Mouse (Mus musculus): ENCODE results near the gene Hs6st3. TPM values are rescaled to one million over a fixed set of nuclear protein-coding genes. Genes with fewer than 3 reads are reported as not detected.

Hs6st3 gene
- polyA plus RNA-seq, 1 experiment from 2014 or later = 0.16 TPM

DNA sequence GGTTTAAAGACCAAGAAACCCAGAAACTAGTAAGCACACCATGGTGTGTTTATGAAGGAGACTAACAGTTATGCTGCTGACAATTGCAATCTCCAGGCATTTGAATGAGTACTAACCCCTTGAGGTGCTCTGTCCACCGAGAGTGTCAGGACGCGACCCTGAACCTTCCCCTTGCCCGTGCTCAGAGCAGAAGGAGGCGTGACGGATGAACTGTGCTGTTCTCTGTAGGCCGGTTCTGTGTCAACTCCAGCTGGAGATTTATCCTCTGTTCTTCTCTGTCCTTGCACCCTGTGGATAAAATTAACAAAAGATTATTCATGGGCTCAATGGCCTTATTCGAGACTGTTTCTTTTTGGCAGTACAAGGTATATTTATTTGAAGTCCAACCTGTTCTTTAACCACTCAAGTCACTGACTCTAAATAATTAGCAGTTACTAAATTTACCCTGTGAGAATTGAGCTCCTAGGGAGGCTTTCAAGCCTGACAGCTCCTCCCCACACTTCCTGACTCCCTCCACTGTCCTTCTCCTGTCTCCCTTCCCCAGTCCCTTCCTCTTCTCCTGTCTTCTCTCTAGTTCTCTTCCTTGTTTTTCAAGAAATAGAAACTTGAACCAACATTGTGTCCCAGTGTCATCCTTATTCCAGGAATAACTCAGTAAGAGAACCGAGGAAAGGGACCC, 659.2 kb downstream of the Hs6st3 start:
- Histone ChIP-seq H3K4me3 (no peak overlapping the region), H3K4me1 (no peaks in the 10 kb centered on the region), H3K36me3 (no peaks in the 10 kb centered on the region), H3K9me3 (replicated peaks) (no peaks in the 10 kb centered on the region), H3K27me3 (ENCODE audit: low read depth, poor library complexity, severe bottlenecking) (no peaks in the 10 kb centered on the region), H3K27ac (no peak overlapping the region)
- WGBS = 43% methylated on average over 9 of the region's 9 CpGs
- no peak for DNase-seq (ENCODE audit: low spot score)

DNA sequence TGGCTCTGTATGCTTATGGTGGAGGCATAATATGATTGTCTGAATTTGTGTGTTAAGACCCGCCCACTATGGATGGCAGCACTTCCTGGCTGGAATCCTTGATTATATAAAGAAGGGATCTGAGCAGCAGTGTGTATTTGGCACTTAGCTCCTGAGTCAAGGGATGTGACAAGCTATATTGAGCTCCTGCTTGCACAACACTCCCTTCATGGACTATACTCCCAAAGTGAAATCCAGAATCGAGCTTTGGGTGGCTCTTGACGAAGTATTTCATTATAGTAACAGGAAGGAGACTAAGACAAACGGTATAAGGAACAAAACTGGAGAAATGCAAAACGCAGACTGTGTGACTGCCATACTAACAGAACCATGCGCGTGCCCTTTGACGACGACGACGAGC, 660.4 kb downstream of the Hs6st3 start:
- Histone ChIP-seq H3K36me3 (no peaks in the 10 kb centered on the region), H3K9me3 (replicated peaks) (no peaks in the 10 kb centered on the region), H3K27ac (no peak overlapping the region), H3K27me3 (ENCODE audit: low read depth, poor library complexity, severe bottlenecking) (no peaks in the 10 kb centered on the region), H3K4me1 (no peaks in the 10 kb centered on the region), H3K4me3 (no peak overlapping the region)
- 90% methylated on average over 11 of the region's 11 CpGs for whole genome bisulfite sequencing
- DNase-seq (ENCODE audit: low spot score) = no peak

DNA sequence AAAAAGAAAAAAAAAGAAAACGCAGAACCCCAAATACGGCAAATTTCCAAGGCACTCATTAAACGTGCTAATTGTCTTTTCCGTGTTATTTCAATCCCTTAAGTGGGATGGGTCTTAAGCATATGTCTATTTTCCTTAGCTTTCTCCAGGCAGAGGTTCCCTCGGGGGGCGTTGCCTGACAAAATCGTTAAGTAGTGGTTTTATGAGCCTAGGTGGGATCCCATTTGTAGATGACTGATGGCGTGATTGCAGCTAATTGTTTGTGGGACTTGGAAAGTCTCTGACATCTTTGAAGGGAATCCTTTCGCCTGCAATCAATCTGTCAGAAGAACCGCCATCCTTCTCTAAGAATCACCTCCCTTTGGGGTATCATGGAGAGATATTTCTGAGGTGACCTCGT, 662.7 kb downstream of the Hs6st3 start:
- Histone ChIP-seq H3K36me3 (no peaks in the 10 kb centered on the region), H3K27me3 (ENCODE audit: low read depth, poor library complexity, severe bottlenecking) (no peaks in the 10 kb centered on the region), H3K9me3 (replicated peaks) (no peaks in the 10 kb centered on the region), H3K27ac (no peak overlapping the region), H3K4me3 (no peak overlapping the region), H3K4me1 (no peaks in the 10 kb centered on the region)
- 51% methylated on average over 11 of the region's 11 CpGs for WGBS
- no peak for DNase-seq (ENCODE audit: low spot score)

DNA sequence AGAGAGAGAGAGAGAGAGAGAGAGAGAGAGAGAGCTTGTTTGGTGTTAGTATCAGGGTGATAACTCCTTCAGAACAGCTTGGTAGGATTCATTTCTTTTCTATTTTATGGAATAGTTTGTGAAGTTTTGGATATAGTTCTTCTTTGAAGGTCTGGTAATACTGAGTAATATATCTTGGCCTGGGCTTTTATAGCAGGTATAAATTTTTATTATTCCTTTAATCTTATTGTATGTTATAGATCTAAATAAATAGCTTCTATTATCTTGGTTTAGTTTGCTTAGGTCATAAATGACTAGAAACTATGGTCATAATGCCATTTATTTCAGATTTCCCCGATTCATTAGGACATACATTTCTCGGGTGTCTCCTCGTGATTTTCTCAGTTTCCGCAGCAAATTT, 675.8 kb downstream of the Hs6st3 start:
- H3K27ac ChIP-seq = no peak overlapping the region
- 90% methylated on average over 4 of the region's 4 CpGs for WGBS

DNA sequence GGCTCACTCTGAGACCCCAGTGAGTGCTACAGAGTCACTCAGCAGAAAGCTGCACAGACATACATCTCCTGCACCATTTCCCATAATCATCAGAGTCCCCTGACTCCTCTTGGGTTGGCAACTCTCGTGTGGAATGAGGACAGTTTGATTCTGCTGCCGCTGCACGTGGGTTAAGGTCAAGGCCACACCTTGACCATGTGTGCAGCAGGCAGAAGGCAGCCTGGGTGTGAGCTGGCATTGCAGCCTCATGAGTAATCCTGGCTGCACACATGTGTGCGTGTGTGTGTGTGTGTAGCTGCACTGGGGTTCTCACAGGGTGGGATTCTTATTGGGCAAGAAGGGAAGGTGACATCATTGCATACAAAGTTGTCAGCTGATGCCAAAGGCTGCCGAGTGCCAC, 677.5 kb downstream of the Hs6st3 start:
- Histone ChIP-seq H3K27ac (no peak overlapping the region), H3K4me3 (no peak overlapping the region), H3K4me1 (no peaks in the 10 kb centered on the region), H3K27me3 (ENCODE audit: low read depth, poor library complexity, severe bottlenecking) (no peaks in the 10 kb centered on the region), H3K9me3 (replicated peaks) (no peaks in the 10 kb centered on the region), H3K36me3 (no peaks in the 10 kb centered on the region)
- DNase-seq (ENCODE audit: low spot score) = no peak
- WGBS = 80% methylated on average over 5 of the region's 5 CpGs

More for the DNA sequence above, 675.8 kb downstream of the Hs6st3 start:
- H3K36me3 ChIP-seq = no peaks in the 10 kb centered on the region
- DNase-seq (ENCODE audit: low spot score) = no peak
- no peaks in the 10 kb centered on the region for H3K27me3 ChIP-seq (ENCODE audit: low read depth, poor library complexity, severe bottlenecking)
- no peaks in the 10 kb centered on the region for H3K9me3 ChIP-seq (replicated peaks)
- H3K4me3 ChIP-seq = no peak overlapping the region
- H3K4me1 ChIP-seq = no peaks in the 10 kb centered on the region

DNA sequence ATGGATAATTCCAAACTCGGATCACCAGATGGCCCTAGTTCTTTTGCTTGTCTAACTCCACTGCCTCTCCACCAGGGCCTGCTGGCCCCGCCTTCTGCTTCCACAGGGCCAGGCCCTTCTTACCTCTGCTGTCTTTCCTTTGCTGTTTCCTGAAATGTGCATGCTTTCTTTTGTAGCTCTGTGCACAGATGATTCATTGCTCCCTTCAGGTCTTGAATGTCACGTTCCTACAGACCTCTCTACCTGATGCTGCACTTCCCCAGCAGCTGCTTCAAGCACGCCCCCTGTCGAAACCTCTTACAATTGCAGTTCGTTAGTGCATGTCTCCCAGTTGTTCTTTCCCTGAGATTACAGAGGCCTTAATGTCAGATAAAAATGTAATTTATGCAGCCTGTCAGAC, 682.4 kb downstream of the Hs6st3 start:
- no peaks in the 10 kb centered on the region for H3K27me3 ChIP-seq (ENCODE audit: low read depth, poor library complexity, severe bottlenecking)
- DNase-seq (ENCODE audit: low spot score) = no peak
- no peak overlapping the region for H3K4me3 ChIP-seq
- H3K9me3 ChIP-seq (replicated peaks) = no peaks in the 10 kb centered on the region
- WGBS = 53% methylated on average over 6 of the region's 6 CpGs
- H3K4me1 ChIP-seq = no peaks in the 10 kb centered on the region
- no peak overlapping the region for H3K27ac ChIP-seq
- H3K36me3 ChIP-seq = no peaks in the 10 kb centered on the region

DNA sequence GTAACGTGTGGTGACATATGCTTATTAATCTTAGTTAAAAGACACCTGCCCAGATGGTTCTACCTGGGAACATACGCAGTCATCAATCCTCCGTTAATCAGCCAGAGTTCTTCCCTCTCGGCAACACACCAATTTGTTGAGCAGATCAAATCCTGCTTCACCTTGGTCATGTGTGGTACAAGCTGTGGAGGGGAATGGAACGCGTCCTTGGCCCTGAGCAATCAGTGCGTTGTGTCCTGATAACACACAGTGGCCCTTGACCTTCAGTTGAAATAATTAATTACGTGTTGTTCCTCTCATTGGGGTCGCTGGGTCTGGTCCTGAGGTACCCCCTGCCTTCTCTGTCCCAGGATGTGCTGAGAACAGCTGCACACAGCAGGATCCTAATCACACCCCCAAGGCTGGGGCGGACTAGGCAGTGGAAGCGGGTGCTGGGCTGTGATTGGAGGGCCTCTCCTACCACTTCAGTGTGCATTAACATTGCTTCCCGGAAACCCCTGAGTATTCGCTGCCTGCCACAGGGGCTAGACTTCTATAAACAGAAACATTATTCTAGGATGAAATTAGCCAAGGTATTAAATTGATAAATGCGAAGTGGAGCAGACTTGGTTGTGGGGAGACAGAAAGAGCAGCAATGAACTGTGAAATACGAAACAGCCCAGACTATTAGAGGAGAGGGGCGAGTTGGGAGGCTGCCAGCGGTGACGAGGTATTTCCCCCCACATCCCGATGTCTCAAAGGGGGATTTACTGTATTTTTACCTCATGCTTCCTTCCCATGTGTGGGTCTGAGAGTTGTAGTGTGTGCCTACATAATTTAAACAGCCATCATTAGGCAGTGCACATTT, 693.2 kb downstream of the Hs6st3 start:
- Histone ChIP-seq H3K4me1 (peaks cover 18% of the 10 kb centered on the region), H3K36me3 (no peaks in the 10 kb centered on the region), H3K27me3 (ENCODE audit: low read depth, poor library complexity, severe bottlenecking) (no peaks in the 10 kb centered on the region), H3K9me3 (replicated peaks) (no peaks in the 10 kb centered on the region), H3K4me3 (peak overlapping the region; percentile 31), H3K27ac (no peak overlapping the region)
- peak; percentile 45 for DNase-seq (ENCODE audit: low spot score)
- WGBS = 46% methylated on average over 19 of the region's 19 CpGs

DNA sequence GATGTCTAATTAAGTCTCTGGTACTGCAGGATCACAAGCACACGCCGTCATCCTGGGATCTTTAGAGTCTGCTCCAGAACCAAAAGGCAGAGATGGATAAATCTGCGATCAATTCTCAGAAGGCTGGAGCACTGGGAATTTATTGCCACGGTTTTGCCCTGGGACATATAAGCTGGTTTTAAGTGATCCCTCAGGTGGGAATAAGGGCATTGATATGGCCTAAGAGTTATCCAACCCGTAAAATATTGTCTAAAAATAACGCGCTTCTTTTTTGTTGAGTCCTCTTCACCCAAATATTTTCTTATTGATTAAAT, 693.8 kb downstream of the Hs6st3 start:
- H3K27ac ChIP-seq = no peak overlapping the region
- no peaks in the 10 kb centered on the region for H3K9me3 ChIP-seq (replicated peaks)
- H3K36me3 ChIP-seq = no peaks in the 10 kb centered on the region
- no peak for DNase-seq (ENCODE audit: low spot score)
- no peaks in the 10 kb centered on the region for H3K27me3 ChIP-seq (ENCODE audit: low read depth, poor library complexity, severe bottlenecking)
- H3K4me3 ChIP-seq = no peak overlapping the region
- 73% methylated on average over 7 of the region's 7 CpGs for WGBS
- H3K4me1 ChIP-seq = peaks cover 18% of the 10 kb centered on the region

DNA sequence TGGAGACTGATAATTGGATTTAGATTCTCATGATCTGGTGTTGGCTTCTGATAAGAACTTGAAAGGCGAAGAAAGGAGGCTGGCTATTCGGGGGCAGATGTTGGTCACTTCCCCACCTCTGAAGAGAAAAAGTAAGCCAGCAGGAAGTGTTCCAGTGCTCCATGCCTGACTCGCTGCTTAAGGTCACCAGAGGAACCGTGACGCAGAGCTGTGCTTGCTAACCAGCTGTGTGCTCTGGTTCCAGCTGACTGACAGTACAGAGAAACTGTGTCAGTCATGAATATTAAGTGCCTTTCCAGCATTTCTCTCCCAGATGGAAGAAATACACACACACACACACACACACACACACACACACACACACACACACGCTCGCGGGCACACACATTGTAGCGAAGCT, 694.8 kb downstream of the Hs6st3 start:
- no peaks in the 10 kb centered on the region for H3K27me3 ChIP-seq (ENCODE audit: low read depth, poor library complexity, severe bottlenecking)
- no peaks in the 10 kb centered on the region for H3K9me3 ChIP-seq (replicated peaks)
- DNase-seq (ENCODE audit: low spot score) = no peak
- WGBS = 68% methylated on average over 9 of the region's 9 CpGs
- no peak overlapping the region for H3K27ac ChIP-seq
- no peaks in the 10 kb centered on the region for H3K36me3 ChIP-seq
- no peak overlapping the region for H3K4me3 ChIP-seq
- H3K4me1 ChIP-seq = peaks cover 18% of the 10 kb centered on the region

DNA sequence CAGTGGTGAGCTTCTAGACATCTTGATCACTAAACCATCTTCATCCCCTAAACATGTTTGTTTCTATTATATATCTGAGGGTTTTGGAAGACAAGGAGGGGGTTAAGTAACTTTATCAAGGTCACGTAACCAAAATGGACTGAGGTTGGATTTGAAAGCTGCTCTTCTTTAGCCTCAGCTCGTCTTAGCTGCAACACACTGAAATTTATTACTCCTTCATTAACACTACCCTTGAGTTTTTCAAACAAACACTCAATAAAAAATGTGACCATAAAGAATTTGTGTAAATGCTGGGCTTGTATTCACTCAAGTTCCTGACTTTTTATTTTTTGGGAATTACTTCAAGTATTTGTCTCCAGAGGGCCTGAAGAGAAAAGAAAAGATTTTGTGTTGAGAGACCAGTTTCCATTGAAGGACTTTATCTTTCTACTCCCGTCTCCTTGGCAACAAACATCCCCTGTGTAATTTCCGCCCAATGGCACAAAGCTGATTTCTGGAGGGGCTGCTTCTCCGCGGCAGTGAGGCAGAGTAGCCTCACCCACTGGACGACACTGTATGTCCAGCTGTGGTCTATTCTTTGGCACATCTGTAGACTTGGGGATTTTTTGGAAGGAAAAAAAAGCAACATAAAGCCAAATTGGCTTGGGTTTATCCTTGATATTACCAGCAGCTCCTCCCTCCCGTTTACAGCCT, 696.0 kb downstream of the Hs6st3 start:
- 70% methylated on average over 8 of the region's 8 CpGs for WGBS
- Histone ChIP-seq H3K36me3 (no peaks in the 10 kb centered on the region), H3K27me3 (ENCODE audit: low read depth, poor library complexity, severe bottlenecking) (no peaks in the 10 kb centered on the region), H3K4me3 (no peak overlapping the region), H3K9me3 (replicated peaks) (no peaks in the 10 kb centered on the region), H3K4me1 (peaks cover 18% of the 10 kb centered on the region), H3K27ac (no peak overlapping the region)
- DNase-seq (ENCODE audit: low spot score) = no peak

DNA sequence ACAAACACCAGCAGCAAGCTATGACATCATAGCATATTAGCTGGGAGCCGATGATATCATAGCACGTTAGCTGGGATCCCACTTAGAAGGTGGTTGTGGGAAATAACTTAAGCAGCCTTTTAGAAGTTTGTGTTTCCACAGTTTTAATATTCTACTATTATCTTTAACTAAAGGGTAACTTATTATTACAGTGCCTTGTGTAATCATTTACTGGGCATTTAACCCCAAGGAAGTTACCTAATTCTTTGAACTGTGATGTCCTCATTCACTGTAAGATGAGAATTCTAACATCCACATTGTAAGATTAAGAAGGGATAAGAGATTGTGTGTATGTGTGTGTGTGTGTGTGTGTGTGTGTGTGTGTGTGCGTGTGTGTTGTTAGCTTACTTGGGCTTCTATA, 697.9 kb downstream of the Hs6st3 start:
- Histone ChIP-seq H3K36me3 (no peaks in the 10 kb centered on the region), H3K27me3 (ENCODE audit: low read depth, poor library complexity, severe bottlenecking) (no peaks in the 10 kb centered on the region), H3K4me1 (peaks cover 17% of the 10 kb centered on the region), H3K27ac (no peak overlapping the region), H3K4me3 (no peak overlapping the region), H3K9me3 (replicated peaks) (no peaks in the 10 kb centered on the region)
- WGBS = 86% methylated on average over 3 of the region's 3 CpGs
- DNase-seq (ENCODE audit: low spot score) = no peak

DNA sequence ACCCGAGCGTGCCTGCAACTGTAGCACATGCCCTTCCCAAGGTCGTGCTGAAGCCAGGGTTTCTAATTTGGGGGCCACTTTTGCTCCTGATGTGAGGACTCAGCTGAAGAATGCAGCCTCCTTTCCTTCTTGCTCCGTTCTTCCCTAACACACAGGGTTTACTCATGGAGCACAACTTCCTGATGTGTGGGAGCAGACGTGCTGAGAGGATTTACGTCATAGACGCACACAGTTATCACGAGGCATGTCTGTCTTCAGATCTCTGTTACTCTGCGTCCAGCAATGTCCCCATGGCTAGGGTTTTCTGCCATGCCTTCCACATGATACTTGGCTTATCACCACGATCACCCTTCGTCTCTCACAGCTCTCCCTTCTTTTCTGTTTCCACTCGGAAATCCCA, 709.4 kb downstream of the Hs6st3 start:
- Histone ChIP-seq H3K27me3 (ENCODE audit: low read depth, poor library complexity, severe bottlenecking) (no peaks in the 10 kb centered on the region), H3K4me3 (no peak overlapping the region), H3K36me3 (no peaks in the 10 kb centered on the region), H3K4me1 (peaks cover 7% of the 10 kb centered on the region), H3K27ac (no peak overlapping the region), H3K9me3 (replicated peaks) (no peaks in the 10 kb centered on the region)
- DNase-seq (ENCODE audit: low spot score) = no peak
- 76% methylated on average over 12 of the region's 12 CpGs for WGBS

DNA sequence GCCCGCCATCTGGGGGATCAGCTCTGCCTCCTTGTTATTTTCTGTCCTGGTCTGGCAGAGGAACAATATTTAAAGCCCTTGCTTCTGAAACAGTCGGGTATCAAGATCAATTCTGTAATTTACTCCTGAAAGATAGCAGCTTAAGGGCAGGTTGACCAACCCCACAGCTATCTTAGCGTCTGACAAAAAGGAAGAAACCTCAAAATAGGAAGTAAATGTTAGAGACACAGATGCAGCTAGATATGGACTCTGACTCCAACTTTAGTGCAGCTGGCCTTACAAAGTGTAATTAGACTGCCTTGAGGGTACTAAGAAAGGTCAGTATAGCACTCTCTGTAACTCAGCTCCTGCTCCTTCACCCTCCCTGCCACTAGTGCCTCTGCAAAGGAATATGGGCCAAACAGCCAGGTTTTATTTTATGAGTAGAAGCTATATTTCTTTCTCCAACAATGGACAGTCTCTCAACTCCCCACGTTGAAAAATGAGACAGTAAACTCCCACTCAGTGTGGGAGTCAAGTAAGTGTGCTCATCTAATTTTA, 710.7 kb downstream of the Hs6st3 start:
- no peak overlapping the region for H3K27ac ChIP-seq
- DNase-seq (ENCODE audit: low spot score) = no peak
- H3K4me3 ChIP-seq = no peak overlapping the region
- WGBS = 71% methylated on average over 4 of the region's 4 CpGs
- H3K9me3 ChIP-seq (replicated peaks) = no peaks in the 10 kb centered on the region
- H3K4me1 ChIP-seq = peaks cover 7% of the 10 kb centered on the region
- no peaks in the 10 kb centered on the region for H3K27me3 ChIP-seq (ENCODE audit: low read depth, poor library complexity, severe bottlenecking)
- H3K36me3 ChIP-seq = no peaks in the 10 kb centered on the region
